Mouse (Mus musculus): Measurements from ENCODE around the gene Prrc2b. TPM values are rescaled to one million over a fixed set of nuclear protein-coding genes. Genes with fewer than 3 reads are reported as not detected.

The Prrc2b gene
- polyA plus RNA-seq, 1 experiment from 2014 or later, result 69.8 TPM

- Histone ChIP-seq H3K27ac (ENCODE audit: low read length) (no peak overlapping the region), H3K4me1 (ENCODE audit: control insufficient read depth, insufficient read depth, low read length) (peaks cover 58% of the 10 kb centered on the region), H3K9me3 (replicated peaks; ENCODE audit: control insufficient read depth, low read length, poor library complexity, severe bottlenecking) (no peaks in the 10 kb centered on the region), H3K27me3 (ENCODE audit: control insufficient read depth, insufficient read depth, low read depth, low read length) (no peaks in the 10 kb centered on the region), H3K4me2 (ENCODE audit: low read length) (no peak overlapping the region), H3K36me3 (ENCODE audit: control insufficient read depth, insufficient read depth, low read length) (no peaks in the 10 kb centered on the region), H3K4me3 (ENCODE audit: low read depth, low read length) (no peak overlapping the region), H3K9ac (ENCODE audit: low read depth, low read length) (no peak overlapping the region)
- no peak for ATAC-seq
- 78% methylated on average over 14 of the region's 14 CpGs for WGBS
These were observed 21.0 kb downstream of the Prrc2b start for GRCm38 (mm10) chr2:32171658-32172433.

- H3K36me3 ChIP-seq (ENCODE audit: control insufficient read depth, insufficient read depth, low read length), result no peaks in the 10 kb centered on the region
- no peaks in the 10 kb centered on the region for H3K27me3 ChIP-seq (ENCODE audit: control insufficient read depth, insufficient read depth, low read depth, low read length)
- H3K9ac ChIP-seq (ENCODE audit: low read depth, low read length), result peak overlapping the region; percentile 18; the same call in 1 of the 2 replicates
- no peak overlapping the region for H3K4me3 ChIP-seq (ENCODE audit: low read depth, low read length)
- peak overlapping the region; percentile 1; the same call in 1 of the 2 replicates for H3K4me2 ChIP-seq (ENCODE audit: low read length)
- H3K4me1 ChIP-seq (ENCODE audit: control insufficient read depth, insufficient read depth, low read length), result peaks cover 50% of the 10 kb centered on the region
- no peaks in the 10 kb centered on the region for H3K9me3 ChIP-seq (replicated peaks; ENCODE audit: control insufficient read depth, low read length, poor library complexity, severe bottlenecking)
- peak; percentile 63 for ATAC-seq
- peak overlapping the region; percentile 82 for H3K27ac ChIP-seq (ENCODE audit: low read length)
- WGBS, result 1% methylated on average over 13 of the region's 13 CpGs
These were observed 23.4 kb downstream of the Prrc2b start for GRCm38 (mm10) chr2:32174170-32174741.

GRCm38 (mm10) chr2:32175051-32175466 is 24.2 kb downstream of the Prrc2b start:
- WGBS, result 12% methylated on average over 7 of the region's 7 CpGs
- ATAC-seq, result peak; percentile 40; the same call in 1 of the 2 replicates
- H3K9me3 ChIP-seq (replicated peaks; ENCODE audit: control insufficient read depth, low read length, poor library complexity, severe bottlenecking), result no peaks in the 10 kb centered on the region
- no peaks in the 10 kb centered on the region for H3K36me3 ChIP-seq (ENCODE audit: control insufficient read depth, insufficient read depth, low read length)
- H3K4me1 ChIP-seq (ENCODE audit: control insufficient read depth, insufficient read depth, low read length), result peaks cover 43% of the 10 kb centered on the region
- H3K27ac ChIP-seq (ENCODE audit: low read length), result peak overlapping the region; percentile 82
- peak overlapping the region; percentile 24 for H3K4me2 ChIP-seq (ENCODE audit: low read length)
- H3K27me3 ChIP-seq (ENCODE audit: control insufficient read depth, insufficient read depth, low read depth, low read length), result no peaks in the 10 kb centered on the region
- H3K4me3 ChIP-seq (ENCODE audit: low read depth, low read length), result no peak overlapping the region
- H3K9ac ChIP-seq (ENCODE audit: low read depth, low read length), result peak overlapping the region; percentile 36

- H3K4me2 ChIP-seq (ENCODE audit: low read length), result peak overlapping the region; percentile 24
- H3K36me3 ChIP-seq (ENCODE audit: control insufficient read depth, insufficient read depth, low read length), result no peaks in the 10 kb centered on the region
- ATAC-seq, result peak; percentile 4; the same call in 1 of the 2 replicates
- H3K9me3 ChIP-seq (replicated peaks; ENCODE audit: control insufficient read depth, low read length, poor library complexity, severe bottlenecking), result no peaks in the 10 kb centered on the region
- H3K4me3 ChIP-seq (ENCODE audit: low read depth, low read length), result no peak overlapping the region
- H3K9ac ChIP-seq (ENCODE audit: low read depth, low read length), result peak overlapping the region; percentile 36; the same call in 1 of the 2 replicates
- peak overlapping the region; percentile 82 for H3K27ac ChIP-seq (ENCODE audit: low read length)
- H3K27me3 ChIP-seq (ENCODE audit: control insufficient read depth, insufficient read depth, low read depth, low read length), result no peaks in the 10 kb centered on the region
- H3K4me1 ChIP-seq (ENCODE audit: control insufficient read depth, insufficient read depth, low read length), result peaks cover 38% of the 10 kb centered on the region
- 88% methylated on average over 6 of the region's 6 CpGs for WGBS
These were observed 24.6 kb downstream of the Prrc2b start for GRCm38 (mm10) chr2:32175508-32175907.

- Histone ChIP-seq H3K36me3 (ENCODE audit: control insufficient read depth, insufficient read depth, low read length) (no peaks in the 10 kb centered on the region), H3K4me2 (ENCODE audit: low read length) (no peak overlapping the region), H3K9ac (ENCODE audit: low read depth, low read length) (no peak overlapping the region), H3K4me3 (ENCODE audit: low read depth, low read length) (no peak overlapping the region), H3K27me3 (ENCODE audit: control insufficient read depth, insufficient read depth, low read depth, low read length) (no peaks in the 10 kb centered on the region), H3K4me1 (ENCODE audit: control insufficient read depth, insufficient read depth, low read length) (peaks cover 44% of the 10 kb centered on the region), H3K27ac (ENCODE audit: low read length) (no peak overlapping the region), H3K9me3 (replicated peaks; ENCODE audit: control insufficient read depth, low read length, poor library complexity, severe bottlenecking) (no peaks in the 10 kb centered on the region)
- 38% methylated on average over 3 of the region's 3 CpGs for WGBS
- no peak for ATAC-seq
These were observed 26.0 kb downstream of the Prrc2b start for GRCm38 (mm10) chr2:32176848-32177247.

GRCm38 (mm10) chr2:32177397-32178060 is 26.6 kb downstream of the Prrc2b start:
- H3K9me3 ChIP-seq (replicated peaks; ENCODE audit: control insufficient read depth, low read length, poor library complexity, severe bottlenecking), result no peaks in the 10 kb centered on the region
- H3K27ac ChIP-seq (ENCODE audit: low read length), result no peak overlapping the region
- WGBS, result 65% methylated on average over 11 of the region's 11 CpGs
- no peak for ATAC-seq
- H3K27me3 ChIP-seq (ENCODE audit: control insufficient read depth, insufficient read depth, low read depth, low read length), result no peaks in the 10 kb centered on the region
- H3K4me1 ChIP-seq (ENCODE audit: control insufficient read depth, insufficient read depth, low read length), result peaks cover 50% of the 10 kb centered on the region
- H3K36me3 ChIP-seq (ENCODE audit: control insufficient read depth, insufficient read depth, low read length), result no peaks in the 10 kb centered on the region
- no peak overlapping the region for H3K4me3 ChIP-seq (ENCODE audit: low read depth, low read length)
- 0 out of 2 replicates have a peak overlapping the region, but pooled peaks have one; percentile 12 for H3K9ac ChIP-seq (ENCODE audit: low read depth, low read length)
- no peak overlapping the region for H3K4me2 ChIP-seq (ENCODE audit: low read length)

GRCm38 (mm10) chr2:32179363-32179762 is 28.5 kb downstream of the Prrc2b start:
- Histone ChIP-seq H3K4me3 (ENCODE audit: low read depth, low read length) (no peak overlapping the region), H3K9ac (ENCODE audit: low read depth, low read length) (no peak overlapping the region), H3K4me1 (ENCODE audit: control insufficient read depth, insufficient read depth, low read length) (peaks cover 51% of the 10 kb centered on the region), H3K36me3 (ENCODE audit: control insufficient read depth, insufficient read depth, low read length) (0 out of 2 replicates have a peak, but pooled peaks cover 2% of the 10 kb centered on the region), H3K27me3 (ENCODE audit: control insufficient read depth, insufficient read depth, low read depth, low read length) (no peaks in the 10 kb centered on the region), H3K4me2 (ENCODE audit: low read length) (no peak overlapping the region), H3K9me3 (replicated peaks; ENCODE audit: control insufficient read depth, low read length, poor library complexity, severe bottlenecking) (no peaks in the 10 kb centered on the region), H3K27ac (ENCODE audit: low read length) (no peak overlapping the region)
- WGBS, result 81% methylated on average over 6 of the region's 6 CpGs
- ATAC-seq, result no peak

GRCm38 (mm10) chr2:32180127-32180526 is 29.2 kb downstream of the Prrc2b start:
- no peak for ATAC-seq
- no peak overlapping the region for H3K27ac ChIP-seq (ENCODE audit: low read length)
- WGBS, result 92% methylated on average over 12 of the region's 12 CpGs
- 0 out of 2 replicates have a peak, but pooled peaks cover 2% of the 10 kb centered on the region for H3K36me3 ChIP-seq (ENCODE audit: control insufficient read depth, insufficient read depth, low read length)
- H3K9ac ChIP-seq (ENCODE audit: low read depth, low read length), result no peak overlapping the region
- H3K27me3 ChIP-seq (ENCODE audit: control insufficient read depth, insufficient read depth, low read depth, low read length), result no peaks in the 10 kb centered on the region
- no peaks in the 10 kb centered on the region for H3K9me3 ChIP-seq (replicated peaks; ENCODE audit: control insufficient read depth, low read length, poor library complexity, severe bottlenecking)
- H3K4me1 ChIP-seq (ENCODE audit: control insufficient read depth, insufficient read depth, low read length), result peaks cover 43% of the 10 kb centered on the region
- no peak overlapping the region for H3K4me2 ChIP-seq (ENCODE audit: low read length)
- no peak overlapping the region for H3K4me3 ChIP-seq (ENCODE audit: low read depth, low read length)
